Mouse (Mus musculus) lung, embryonic 15.5 days (tissue): Measurements from ENCODE around the gene Stk11. TPM values are rescaled to one million over a fixed set of nuclear protein-coding genes. Genes with fewer than 3 reads are reported as not detected.

Experiments used
- ATAC-seq: fragments of 200-750 bp; cut with Nextera tagmentation; 2 replicates; pipeline ENCODE4 v1.8.0; 2017; ENCODE audit warnings: moderate number of reproducible peaks, borderline replicate concordance; ENCODE audit not compliant: low FRiP score, low TSS enrichment; ENCODE audit errors: extremely low read depth
- H3K27ac ChIP-seq: fragments of 300-500 bp; sonication (generic); 2 replicates; pipeline ENCODE4 v1.5.1; 2015; ENCODE audit warnings: moderate library complexity, mild to moderate bottlenecking, inconsistent platforms
- H3K27me3 ChIP-seq: fragments of 300-500 bp; sonication (generic); 2 replicates; pipeline ENCODE4 v1.6.1; 2015; ENCODE audit warnings: inconsistent platforms
- H3K36me3 ChIP-seq: fragments of 300-500 bp; sonication (generic); 2 replicates; pipeline ENCODE4 v1.6.1; 2015; ENCODE audit warnings: inconsistent platforms
- H3K4me1 ChIP-seq: fragments of 300-500 bp; sonication (generic); 2 replicates; pipeline ENCODE4 v1.6.1; 2015; ENCODE audit warnings: inconsistent platforms
- H3K4me2 ChIP-seq: fragments of 300-500 bp; sonication (generic); 2 replicates; pipeline ENCODE4 v1.6.1; 2015; ENCODE audit warnings: inconsistent platforms, mild to moderate bottlenecking, moderate library complexity
- H3K4me3 ChIP-seq: fragments of 300-500 bp; sonication (generic); 2 replicates; pipeline ENCODE4 v1.5.1; 2015; ENCODE audit warnings: mild to moderate bottlenecking, inconsistent platforms
- H3K9ac ChIP-seq: fragments of 300-500 bp; sonication (generic); 2 replicates; pipeline ENCODE4 v1.6.1; 2015; ENCODE audit warnings: inconsistent platforms
- H3K9me3 ChIP-seq: fragments of 300-500 bp; sonication (generic); 2 replicates; pipeline ENCODE4 v1.6.1; 2016; ENCODE audit warnings: inconsistent platforms
- WGBS: fragments of 180-500 bp; shearing (Covaris S2); methylation state at CpG from one replicate; pipeline ENCODE4 v1.1.7; 2015; 5-methylcytosine and 5-hydroxymethylcytosine counted together
- polyA plus RNA-seq: library from polyadenylated mRNA; unstranded; fragments of >200 nt; fragmentation: Nextera tagmentation; extraction: Ambion mirVana; gene quantifications from 2 replicates; pipeline ENCODE4 v1.2.1, GENCODE M21; 2015

Stk11 gene
- polyA plus RNA-seq: 18.6 and 22.1 TPM in 2 replicates

- no peaks in the 10 kb centered on the region for H3K9me3 ChIP-seq
- H3K4me3 ChIP-seq: peak within 1 kb of the TSS; percentile 89
- H3K36me3 ChIP-seq: peaks cover 7% of the 10 kb centered on the region
- peaks cover 41% of the 10 kb centered on the region for H3K4me1 ChIP-seq
- H3K9ac ChIP-seq: peak within 1 kb of the TSS; percentile 91
- H3K4me2 ChIP-seq: peak within 1 kb of the TSS; percentile 71
- H3K27ac ChIP-seq: peak within 1 kb of the TSS; percentile 86
- peak; percentile 98 for ATAC-seq
- no peaks in the 10 kb centered on the region for H3K27me3 ChIP-seq
- under 1% methylated on average over 70 of the region's 70 CpGs for WGBS
These were observed at the start of gene Stk11 for GRCm38 (mm10) chr10:80115290-80115943. TSS of gene Stk11 (plus strand) at chr10:80115803.

GRCm38 (mm10) chr10:80069251-80069650 is 46.4 kb upstream of the Stk11 start:
- 85% methylated on average over 6 of the region's 7 CpGs for WGBS

DNA sequence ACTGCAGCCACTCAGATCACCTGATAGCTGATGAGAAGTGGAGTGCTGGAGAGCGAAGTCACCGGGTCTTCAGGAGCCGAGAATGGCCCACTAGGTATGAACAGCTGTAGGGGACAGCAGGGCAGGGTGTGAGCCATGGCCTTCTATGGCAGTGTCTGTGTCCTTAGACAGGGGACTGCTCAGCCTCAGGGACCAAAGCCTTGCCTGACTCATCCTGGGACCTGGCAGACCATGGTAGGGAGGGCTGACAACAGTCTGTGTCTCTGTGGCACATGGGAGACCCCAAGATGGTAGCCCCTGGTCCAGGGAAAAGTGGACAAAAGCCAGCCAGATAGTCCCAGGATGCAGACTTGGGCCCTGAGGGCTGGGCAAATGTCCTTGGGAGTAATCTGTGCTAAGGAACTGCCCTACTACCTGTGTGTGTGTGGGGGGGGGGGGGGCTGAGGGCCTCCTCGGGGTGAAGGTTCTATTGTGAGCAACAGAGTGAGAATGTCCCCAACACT is 45.6 kb upstream of the Stk11 start:
- Histone ChIP-seq H3K9ac (no peak overlapping the region), H3K4me3 (no peak overlapping the region), H3K4me2 (no peak overlapping the region), H3K9me3 (no peaks in the 10 kb centered on the region), H3K4me1 (peaks cover 31% of the 10 kb centered on the region), H3K27me3 (no peaks in the 10 kb centered on the region), H3K36me3 (no peaks in the 10 kb centered on the region), H3K27ac (no peak overlapping the region)
- 96% methylated on average over 3 of the region's 4 CpGs for WGBS
- ATAC-seq: no peak

More at GRCm38 (mm10) chr10:80069251-80069650, 46.4 kb upstream of the Stk11 start:
- H3K27ac ChIP-seq: no peak overlapping the region
- 0 out of 2 replicates have a peak, but pooled peaks cover 1% of the 10 kb centered on the region for H3K36me3 ChIP-seq
- H3K4me3 ChIP-seq: no peak overlapping the region
- H3K9ac ChIP-seq: no peak overlapping the region
- H3K9me3 ChIP-seq: no peaks in the 10 kb centered on the region
- H3K4me1 ChIP-seq: peaks cover 23% of the 10 kb centered on the region
- H3K4me2 ChIP-seq: no peak overlapping the region
- no peaks in the 10 kb centered on the region for H3K27me3 ChIP-seq
- ATAC-seq: no peak

DNA sequence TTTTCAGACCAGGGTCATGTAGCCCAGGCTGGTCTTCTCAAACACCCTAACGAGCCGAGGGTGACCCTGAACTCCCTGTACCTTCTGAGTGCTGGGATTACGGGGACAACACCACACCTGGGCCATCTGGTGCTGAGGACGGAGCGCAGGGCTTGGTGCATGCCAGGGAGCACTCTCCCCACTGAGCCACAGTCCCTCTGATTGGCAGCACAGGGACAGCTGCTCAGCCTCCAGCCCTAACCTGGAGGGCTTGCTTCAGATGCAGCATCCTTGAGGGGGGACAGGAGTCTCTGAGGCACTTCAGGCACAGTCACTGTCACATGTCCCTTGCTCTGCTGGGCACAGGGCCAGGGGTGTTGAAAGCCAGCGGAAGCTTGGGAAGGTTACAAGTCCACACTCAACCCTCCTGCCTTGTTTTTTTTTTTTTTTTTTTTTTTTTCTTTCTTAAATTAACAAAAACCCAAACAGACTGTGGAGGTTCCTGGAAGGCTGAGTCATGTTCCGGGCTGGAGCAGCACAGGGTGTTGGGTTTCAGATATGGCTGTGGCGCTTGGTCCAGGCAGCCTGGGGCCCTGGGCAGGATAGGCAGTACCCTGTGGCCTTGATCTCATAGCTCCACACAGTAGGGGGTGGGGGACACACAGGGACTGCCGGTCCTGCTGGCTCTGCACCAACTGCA is 44.6 kb upstream of the Stk11 start:
- Histone ChIP-seq H3K4me1 (peaks cover 34% of the 10 kb centered on the region), H3K9me3 (no peaks in the 10 kb centered on the region), H3K9ac (no peak overlapping the region), H3K4me3 (no peak overlapping the region), H3K4me2 (no peak overlapping the region), H3K36me3 (no peaks in the 10 kb centered on the region), H3K27me3 (no peaks in the 10 kb centered on the region), H3K27ac (peak overlapping the region; percentile 84)
- 50% methylated on average over 9 of the region's 9 CpGs for WGBS
- peak; percentile 85 for ATAC-seq

- H3K9me3 ChIP-seq: no peaks in the 10 kb centered on the region
- WGBS: 66% methylated on average over 3 of the region's 3 CpGs
- peak overlapping the region; percentile 84 for H3K27ac ChIP-seq
- H3K4me2 ChIP-seq: no peak overlapping the region
- no peaks in the 10 kb centered on the region for H3K36me3 ChIP-seq
- no peak overlapping the region for H3K4me3 ChIP-seq
- no peak for ATAC-seq
- H3K4me1 ChIP-seq: peaks cover 34% of the 10 kb centered on the region
- no peak overlapping the region for H3K9ac ChIP-seq
- H3K27me3 ChIP-seq: no peaks in the 10 kb centered on the region
These were observed 44.1 kb upstream of the Stk11 start for GRCm38 (mm10) chr10:80071516-80071900.

DNA sequence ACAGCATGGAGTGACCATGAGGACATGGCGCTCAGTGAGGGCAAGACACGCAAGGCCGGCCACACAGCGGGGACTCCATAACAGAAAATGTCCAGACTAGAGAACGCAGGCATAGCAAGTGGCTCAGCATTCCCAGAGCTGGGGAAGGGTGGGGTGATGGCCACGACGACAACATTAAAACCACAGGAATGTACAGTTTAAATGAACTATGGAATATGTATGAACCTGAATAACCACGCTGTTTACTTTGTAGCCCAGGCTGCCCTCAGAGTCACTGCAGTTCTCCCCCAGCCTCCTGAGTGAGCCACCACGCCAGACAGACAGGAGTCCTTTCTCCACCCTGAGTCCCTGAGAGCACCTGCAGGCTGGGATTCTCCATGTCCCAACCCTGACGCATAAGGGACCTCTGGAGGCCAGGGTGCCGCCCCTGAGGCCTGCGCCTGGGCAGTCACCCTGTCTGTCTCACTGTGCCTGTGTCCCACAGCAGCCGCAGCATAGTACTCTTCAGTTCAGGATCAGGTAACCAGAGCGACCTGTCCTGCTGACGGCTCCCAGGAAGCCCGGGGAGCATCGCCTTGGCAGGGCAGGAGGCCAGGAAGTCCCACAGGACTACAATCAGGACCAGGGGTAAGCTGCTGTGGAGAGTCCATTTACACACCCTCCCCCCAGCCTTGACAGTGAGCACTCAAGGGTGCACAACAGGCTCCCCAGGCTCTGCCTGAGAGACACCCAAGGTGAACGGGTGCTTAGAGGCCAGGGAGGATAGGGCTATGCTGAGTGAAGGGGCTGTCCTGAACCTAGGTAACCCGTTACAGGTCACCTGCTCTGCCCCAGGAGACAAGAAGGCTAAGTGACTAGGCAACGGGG is 42.7 kb upstream of the Stk11 start:
- no peak for ATAC-seq
- Histone ChIP-seq H3K27me3 (no peaks in the 10 kb centered on the region), H3K4me2 (no peak overlapping the region), H3K27ac (no peak overlapping the region), H3K4me1 (peaks cover 34% of the 10 kb centered on the region), H3K4me3 (no peak overlapping the region), H3K9ac (no peak overlapping the region), H3K36me3 (no peaks in the 10 kb centered on the region), H3K9me3 (no peaks in the 10 kb centered on the region)
- 78% methylated on average over 20 of the region's 20 CpGs for WGBS

DNA sequence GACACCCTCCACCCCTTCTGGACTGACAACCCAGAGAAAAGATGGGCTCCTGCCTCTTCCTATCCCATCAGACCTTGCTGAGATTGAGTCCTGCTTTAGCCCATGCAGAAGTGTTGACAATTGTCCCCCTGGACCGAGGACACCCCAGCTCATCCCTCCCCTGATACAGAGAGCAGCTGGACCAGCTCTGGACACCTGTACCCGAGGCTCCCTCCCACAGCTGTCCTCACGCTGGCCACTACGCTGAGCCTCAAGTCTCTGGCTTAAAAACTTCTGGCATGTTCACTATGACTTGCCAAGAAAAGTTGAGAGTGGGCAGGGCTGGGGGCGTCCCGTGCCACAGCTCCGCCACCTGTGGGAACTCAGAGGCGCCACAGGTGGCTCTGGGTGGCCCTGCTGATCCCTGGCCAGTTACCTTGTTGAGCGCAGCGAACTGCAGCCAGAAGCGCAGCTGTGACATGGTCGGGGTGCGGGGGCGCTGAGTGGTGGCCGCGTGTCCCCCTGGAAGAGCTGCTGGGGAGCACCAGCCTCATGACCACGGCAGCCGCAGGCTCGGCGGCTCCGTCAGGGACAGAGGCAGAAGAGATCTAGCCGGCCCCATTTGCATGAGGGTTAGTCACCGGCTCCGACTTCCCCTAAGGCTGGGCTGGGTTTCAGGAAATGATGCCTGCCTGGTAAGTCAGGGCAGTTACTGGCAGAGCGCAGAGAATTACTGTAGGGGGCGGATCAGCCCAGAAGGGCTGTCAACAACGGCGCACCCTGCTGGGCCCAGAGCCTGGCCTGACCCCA is 40.6 kb upstream of the Stk11 start:
- Histone ChIP-seq H3K4me2 (peak overlapping the region; percentile 49), H3K4me1 (peaks cover 34% of the 10 kb centered on the region), H3K27ac (peak overlapping the region; percentile 54), H3K9ac (0 out of 2 replicates have a peak overlapping the region, but pooled peaks have one; percentile 4), H3K4me3 (peak overlapping the region; percentile 13; the same call in 1 of the 2 replicates), H3K27me3 (no peaks in the 10 kb centered on the region), H3K36me3 (peaks cover 4% of the 10 kb centered on the region; the same call in 1 of the 2 replicates), H3K9me3 (no peaks in the 10 kb centered on the region)
- no peak for ATAC-seq
- 23% methylated on average over 28 of the region's 28 CpGs for WGBS

DNA sequence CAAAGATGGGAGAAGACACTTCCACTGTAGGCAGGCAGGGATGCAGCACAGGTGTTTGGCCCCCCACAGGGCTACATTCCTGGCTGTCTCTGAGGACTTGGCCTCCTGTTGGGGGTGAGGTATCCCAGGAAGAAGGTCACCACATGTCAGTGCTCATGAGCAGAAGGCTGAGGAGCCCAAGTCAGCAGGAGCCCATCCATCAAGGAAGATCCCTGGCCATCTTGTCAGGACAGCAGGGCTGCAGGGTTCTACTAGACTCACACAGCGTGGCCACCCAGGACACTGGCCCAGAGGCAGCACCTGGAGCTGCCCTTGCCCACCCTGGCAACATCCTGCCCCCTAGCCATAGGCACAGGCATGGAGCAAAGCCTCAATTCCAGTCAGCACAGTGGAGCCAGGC is 39.7 kb upstream of the Stk11 start:
- no peak for ATAC-seq
- Histone ChIP-seq H3K9me3 (no peaks in the 10 kb centered on the region), H3K9ac (no peak overlapping the region), H3K27ac (no peak overlapping the region), H3K4me2 (no peak overlapping the region), H3K4me3 (no peak overlapping the region), H3K4me1 (peaks cover 27% of the 10 kb centered on the region), H3K27me3 (no peaks in the 10 kb centered on the region), H3K36me3 (peaks cover 13% of the 10 kb centered on the region)
- 53% methylated on average over 1 of the region's 1 CpGs for WGBS

DNA sequence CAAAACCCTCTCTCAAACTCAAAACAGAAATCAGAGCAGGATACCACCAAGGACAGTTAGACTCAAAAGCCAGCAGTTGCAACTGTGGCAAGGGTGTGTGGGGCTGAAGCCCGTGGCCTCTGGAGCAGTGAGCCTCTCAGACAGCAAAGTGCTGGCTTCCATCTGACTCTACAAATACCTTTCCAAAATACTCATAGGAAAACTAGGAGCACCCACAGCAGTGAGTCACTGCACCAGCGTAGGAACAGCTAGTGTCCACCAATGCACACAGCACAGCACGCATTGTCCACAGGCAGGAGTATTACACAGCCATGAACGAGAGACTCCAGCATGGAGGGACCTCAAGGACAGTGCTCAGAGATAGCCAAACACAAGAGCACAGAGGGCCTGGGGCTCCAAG is 39.2 kb upstream of the Stk11 start:
- ATAC-seq: no peak
- 94% methylated on average over 4 of the region's 4 CpGs for WGBS
- no peak overlapping the region for H3K4me2 ChIP-seq
- H3K9ac ChIP-seq: no peak overlapping the region
- no peak overlapping the region for H3K4me3 ChIP-seq
- H3K27ac ChIP-seq: no peak overlapping the region
- no peaks in the 10 kb centered on the region for H3K27me3 ChIP-seq
- H3K36me3 ChIP-seq: peaks cover 15% of the 10 kb centered on the region
- H3K9me3 ChIP-seq: no peaks in the 10 kb centered on the region
- peaks cover 22% of the 10 kb centered on the region for H3K4me1 ChIP-seq

- 86% methylated on average over 5 of the region's 5 CpGs for WGBS
- peaks cover 13% of the 10 kb centered on the region for H3K4me1 ChIP-seq
- ATAC-seq: no peak
- no peak overlapping the region for H3K27ac ChIP-seq
- H3K27me3 ChIP-seq: no peaks in the 10 kb centered on the region
- no peaks in the 10 kb centered on the region for H3K9me3 ChIP-seq
- H3K4me3 ChIP-seq: no peak overlapping the region
- H3K9ac ChIP-seq: no peak overlapping the region
- H3K36me3 ChIP-seq: peaks cover 24% of the 10 kb centered on the region
- no peak overlapping the region for H3K4me2 ChIP-seq
These were observed 38.3 kb upstream of the Stk11 start for GRCm38 (mm10) chr10:80077312-80077711.

- H3K9ac ChIP-seq: no peak overlapping the region
- no peak for ATAC-seq
- H3K36me3 ChIP-seq: peaks cover 30% of the 10 kb centered on the region
- peaks cover 11% of the 10 kb centered on the region for H3K4me1 ChIP-seq
- WGBS: 100% methylated on average over 1 of the region's 1 CpGs
- no peak overlapping the region for H3K27ac ChIP-seq
- no peak overlapping the region for H3K4me2 ChIP-seq
- no peaks in the 10 kb centered on the region for H3K27me3 ChIP-seq
- H3K4me3 ChIP-seq: no peak overlapping the region
- no peaks in the 10 kb centered on the region for H3K9me3 ChIP-seq
These were observed 37.2 kb upstream of the Stk11 start for GRCm38 (mm10) chr10:80078366-80078765.
